In the genomic region with DNA sequence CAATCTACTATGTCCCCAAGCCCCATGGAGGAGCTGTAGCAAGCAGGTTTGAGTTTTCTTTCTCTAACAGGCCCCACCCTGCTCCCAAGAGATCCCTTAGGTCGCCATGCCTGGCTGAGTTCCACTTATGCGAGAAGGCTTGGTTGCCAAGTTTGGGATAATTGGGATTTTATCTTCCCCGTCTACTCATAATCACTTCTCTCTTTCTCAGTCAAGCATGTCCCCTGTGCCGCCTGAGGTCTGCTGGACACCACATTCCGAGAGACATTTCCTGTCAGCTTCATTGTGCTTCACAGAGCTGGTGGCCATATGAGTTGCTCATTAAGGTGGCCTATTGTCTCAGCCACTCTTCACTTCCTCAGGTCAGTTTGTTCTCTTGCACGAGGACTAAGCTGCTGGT, we compare ENCODE assay signal across 12 mouse cellular contexts.
DNase-seq lines count a peak whose midpoint lies in the region; ATAC-seq and TF ChIP-seq lines count a peak whose summit lies in the region.
"Had no signal": no experiment of that assay in that cellular context is flagged by ENCODE, and none has a peak within 500 bp of the region (broad histone marks: within the 10 kb centered on the region; RNA-seq: fewer than 3 reads in every experiment).

No protein-coding gene starts in this region.

- peaks cover 17% of the 10 kb centered on the region; the same call in 1 of the 2 replicates for H3K4me1 ChIP-seq in kidney, postnatal 0 days (replicated peaks; ENCODE audit: insufficient read depth, low read length)
- H3K4me1 ChIP-seq in neural tube, embryonic 15.5 days: peaks cover 4% of the 10 kb centered on the region; the same call in 1 of the 2 replicates

- no peaks in the 10 kb centered on the region for H3K9me3 ChIP-seq in kidney, postnatal 0 days (replicated peaks; ENCODE audit: low read length)
- no peaks in the 10 kb centered on the region for H3K9me3 ChIP-seq in neural tube, embryonic 15.5 days (replicated peaks)
- H3K9me3 ChIP-seq: midbrain, embryonic 12.5 days had no signal

- ATAC-seq in kidney, postnatal 0 days (replicated peaks; ENCODE audit: low FRiP score, low read depth): peak; percentile 37; the same call in 1 of the 2 replicates
- no peak for ATAC-seq in neural tube, embryonic 15.5 days (ENCODE audit: low FRiP score)
- no peak for ATAC-seq in cerebellum, adult (ENCODE audit: insufficient number of reproducible peaks, low FRiP score, low TSS enrichment)

- H3K4me2 ChIP-seq in kidney, postnatal 0 days (ENCODE audit: low read length): no peak overlapping the region
- no peak overlapping the region for H3K4me2 ChIP-seq in neural tube, embryonic 15.5 days
- H3K4me2 ChIP-seq: midbrain, embryonic 12.5 days had no signal

- H3K4me3 ChIP-seq in kidney, postnatal 0 days (replicated peaks; ENCODE audit: low read depth, low read length): no peak overlapping the region
- H3K4me3 ChIP-seq in neural tube, embryonic 15.5 days (replicated peaks): no peak overlapping the region
- H3K4me3 ChIP-seq: erythroblast, embryonic 14.5 days; midbrain, embryonic 12.5 days had no signal

- peak; percentile 14 for DNase-seq in ovary, postnatal 36 days (ENCODE audit: low spot score)
- no peak for DNase-seq in ovary, postnatal 10 days (ENCODE audit: low spot score)
- peak; percentile 13 for DNase-seq in heart, postnatal 25 days (ENCODE audit: low spot score)
- DNase-seq in kidney, postnatal 0 days (ENCODE audit: low spot score): peak; percentile 52
- no peak for DNase-seq in urinary bladder, postnatal 10 days (ENCODE audit: low spot score)
- DNase-seq: right cerebral cortex, postnatal 14 days; thymus, postnatal 25 days had no signal

- H3K9ac ChIP-seq in kidney, postnatal 0 days (ENCODE audit: low read depth, low read length): no peak overlapping the region
- no peak overlapping the region for H3K9ac ChIP-seq in neural tube, embryonic 15.5 days (replicated peaks)
- H3K9ac ChIP-seq: liver, embryonic 14.5 days; midbrain, embryonic 12.5 days had no signal

- WGBS in kidney, postnatal 0 days: 20% methylated on average over 6 of the region's 6 CpGs
- 36% methylated on average over 6 of the region's 6 CpGs for WGBS in neural tube, embryonic 15.5 days

- no peaks in the 10 kb centered on the region for H3K36me3 ChIP-seq in kidney, postnatal 0 days (ENCODE audit: insufficient read depth, low read length)
- H3K36me3 ChIP-seq in neural tube, embryonic 15.5 days: no peaks in the 10 kb centered on the region
- H3K36me3 ChIP-seq: midbrain, embryonic 12.5 days had no signal

- H3K27me3 ChIP-seq in kidney, postnatal 0 days (ENCODE audit: insufficient read depth, low read length): no peaks in the 10 kb centered on the region
- H3K27me3 ChIP-seq in neural tube, embryonic 15.5 days (replicated peaks): no peaks in the 10 kb centered on the region
- H3K27me3 ChIP-seq: midbrain, embryonic 12.5 days had no signal

- intact Hi-C loops in heart, postnatal 25 days (cut with DNase I): loop anchor here (5.0 to 10.0 kb wide), 2 partner anchors 68 to 230 kb away; partner anchors contain the start of gene Wscd1

- H3K27ac ChIP-seq in kidney, postnatal 0 days: 0 out of 2 replicates have a peak overlapping the region, but pooled peaks have one; percentile 31
- no peak overlapping the region for H3K27ac ChIP-seq in neural tube, embryonic 15.5 days (replicated peaks)
- H3K27ac ChIP-seq: liver, embryonic 14.5 days; midbrain, embryonic 12.5 days had no signal

- TF ChIP-seq CTCF in kidney, postnatal 0 days (IDR thresholded peaks at IDR 0.05; ENCODE audit: low read depth): no peak

Comparison
In these comparisons a context has a peak if more than half of its experiments do, and no peak if none do; other contexts are left out.
1. DNase-seq: peak in ovary, postnatal 36 days (single experiment), heart, postnatal 25 days (single experiment) and kidney, postnatal 0 days (single experiment); none in ovary, postnatal 10 days (single experiment) and urinary bladder, postnatal 10 days (single experiment).